Mouse (Mus musculus): ENCODE data around the gene Tenm3. TPM values are rescaled to one million over a fixed set of nuclear protein-coding genes. Genes with fewer than 3 reads are reported as not detected.
A peak's percentile ranks its signal among the peaks of the same experiment; 100 is the strongest.

The Tenm3 gene
- polyA plus RNA-seq, 1 experiment from 2014 or later, result 23.4 TPM

DNA sequence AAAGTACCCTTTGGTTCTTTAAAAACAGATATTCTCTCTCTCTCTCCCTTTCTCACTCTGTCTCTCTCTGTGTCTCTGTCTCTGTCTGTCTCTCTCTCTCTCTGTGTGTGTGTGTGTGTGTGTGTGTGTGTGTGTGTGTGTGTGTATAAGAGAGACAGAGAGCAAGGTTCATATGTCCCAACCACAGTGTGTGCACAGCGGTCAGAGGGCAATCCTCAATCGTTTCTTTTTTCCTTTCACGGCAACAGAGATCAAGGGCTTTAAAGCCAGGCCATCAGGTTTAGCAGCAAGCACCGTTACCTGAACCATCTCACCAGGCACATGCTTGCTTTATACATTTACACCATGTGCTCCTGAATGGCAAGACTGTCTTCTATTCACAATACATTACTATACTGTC lies 110.7 kb downstream of the Tenm3 start:
- no peak for ATAC-seq (replicated peaks)
- H3K9me3 ChIP-seq, result no peaks in the 10 kb centered on the region
- no peak overlapping the region for H3K9ac ChIP-seq (replicated peaks)
- H3K27ac ChIP-seq (replicated peaks), result no peak overlapping the region
- no peak overlapping the region for H3K4me3 ChIP-seq
- 88% methylated on average over 4 of the region's 4 CpGs for WGBS
- H3K4me2 ChIP-seq (replicated peaks), result no peak overlapping the region
- H3K36me3 ChIP-seq, result no peaks in the 10 kb centered on the region
- H3K4me1 ChIP-seq, result no peaks in the 10 kb centered on the region
- H3K27me3 ChIP-seq, result no peaks in the 10 kb centered on the region

DNA sequence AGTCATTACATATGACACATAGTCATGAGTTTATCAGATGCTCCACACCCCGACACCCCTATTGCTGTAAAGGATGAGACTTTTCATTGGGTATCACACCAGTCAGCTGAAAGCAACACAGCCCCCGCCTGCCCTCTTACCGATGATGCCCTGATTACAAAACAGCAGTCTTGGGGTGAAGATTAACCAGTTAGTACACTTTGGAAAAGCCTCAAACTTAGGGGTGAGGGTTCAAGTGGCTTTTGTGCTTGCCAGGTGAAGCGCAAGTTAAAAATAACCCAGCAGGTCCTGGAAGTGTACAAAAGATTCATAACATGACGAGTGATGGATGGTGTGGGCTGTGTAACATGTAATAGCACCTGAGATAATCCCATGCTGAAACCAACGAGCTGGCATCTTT lies 113.0 kb downstream of the Tenm3 start:
- Histone ChIP-seq H3K27ac (replicated peaks) (no peak overlapping the region), H3K4me2 (replicated peaks) (no peak overlapping the region), H3K9ac (replicated peaks) (no peak overlapping the region), H3K9me3 (no peaks in the 10 kb centered on the region), H3K36me3 (no peaks in the 10 kb centered on the region), H3K4me3 (no peak overlapping the region), H3K4me1 (no peaks in the 10 kb centered on the region), H3K27me3 (no peaks in the 10 kb centered on the region)
- WGBS, result 69% methylated on average over 6 of the region's 6 CpGs
- ATAC-seq (replicated peaks), result no peak

DNA sequence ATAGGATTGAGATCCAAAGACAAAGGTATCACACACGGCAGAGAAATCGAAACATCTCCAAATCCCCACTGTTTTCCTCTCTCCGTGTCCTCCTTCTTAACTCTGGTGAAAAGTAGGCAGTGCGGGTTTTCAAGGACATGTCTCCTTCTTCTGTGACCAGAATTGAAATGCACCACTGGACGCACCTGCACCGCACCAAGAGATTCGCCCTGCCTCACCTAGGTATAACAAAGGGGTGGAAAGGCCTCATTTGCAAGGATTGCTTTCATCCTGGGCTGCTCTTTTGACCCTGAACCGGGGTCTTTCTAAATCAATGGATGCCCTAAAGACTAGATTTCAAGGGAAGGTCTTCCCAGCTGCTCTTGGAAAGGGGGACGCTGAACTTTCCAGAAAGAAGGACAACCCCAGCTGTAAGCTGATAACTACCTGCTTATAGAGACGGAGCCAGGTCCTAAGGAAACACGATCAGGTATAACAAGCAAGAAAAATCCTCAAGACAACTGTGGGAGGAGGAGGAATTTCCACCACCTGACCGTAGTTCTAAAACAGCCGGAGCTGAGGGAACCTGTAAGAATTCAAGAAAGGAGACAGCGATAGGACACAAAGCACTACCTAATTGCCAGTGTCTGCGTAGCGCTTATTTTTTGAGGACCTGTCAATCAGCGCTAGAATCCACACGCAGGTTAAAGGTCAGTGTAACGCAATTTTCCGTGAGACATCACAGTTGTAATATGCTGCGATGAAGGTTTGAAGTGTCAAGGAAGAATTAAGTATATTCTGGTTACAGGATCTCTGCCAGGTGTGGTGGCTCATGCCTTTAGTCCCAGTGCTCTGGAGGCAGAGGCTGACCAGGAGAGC lies 114.7 kb downstream of the Tenm3 start:
- H3K27me3 ChIP-seq, result no peaks in the 10 kb centered on the region
- H3K4me2 ChIP-seq (replicated peaks), result no peak overlapping the region
- WGBS, result 85% methylated on average over 21 of the region's 21 CpGs
- no peaks in the 10 kb centered on the region for H3K36me3 ChIP-seq
- no peaks in the 10 kb centered on the region for H3K9me3 ChIP-seq
- no peak overlapping the region for H3K9ac ChIP-seq (replicated peaks)
- no peak overlapping the region for H3K4me3 ChIP-seq
- no peak for ATAC-seq (replicated peaks)
- H3K4me1 ChIP-seq, result no peaks in the 10 kb centered on the region
- H3K27ac ChIP-seq (replicated peaks), result no peak overlapping the region

DNA sequence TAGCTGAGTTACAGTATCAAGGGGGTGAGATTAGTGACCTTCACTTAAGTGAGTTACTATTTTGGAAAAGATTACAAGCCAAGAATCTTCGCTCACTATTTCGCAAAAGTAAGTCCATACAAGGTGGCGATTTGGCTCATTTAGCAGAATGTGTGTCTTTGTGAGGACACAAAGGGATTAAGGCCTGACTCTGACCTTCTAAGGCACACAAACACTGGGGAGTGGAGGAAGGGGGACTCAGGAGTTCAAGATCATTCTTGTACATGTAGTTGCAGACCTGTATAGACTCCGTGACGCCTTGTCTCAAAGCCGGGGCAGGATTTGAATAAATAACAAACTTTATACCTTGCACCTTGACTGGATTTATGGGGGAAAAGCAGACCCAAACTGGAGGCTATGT lies 115.7 kb downstream of the Tenm3 start:
- Histone ChIP-seq H3K36me3 (no peaks in the 10 kb centered on the region), H3K4me1 (peaks cover 1% of the 10 kb centered on the region), H3K27ac (replicated peaks) (no peak overlapping the region), H3K9me3 (no peaks in the 10 kb centered on the region), H3K27me3 (no peaks in the 10 kb centered on the region), H3K4me2 (replicated peaks) (no peak overlapping the region), H3K9ac (replicated peaks) (no peak overlapping the region), H3K4me3 (no peak overlapping the region)
- ATAC-seq (replicated peaks), result no peak
- WGBS, result 91% methylated on average over 6 of the region's 6 CpGs

DNA sequence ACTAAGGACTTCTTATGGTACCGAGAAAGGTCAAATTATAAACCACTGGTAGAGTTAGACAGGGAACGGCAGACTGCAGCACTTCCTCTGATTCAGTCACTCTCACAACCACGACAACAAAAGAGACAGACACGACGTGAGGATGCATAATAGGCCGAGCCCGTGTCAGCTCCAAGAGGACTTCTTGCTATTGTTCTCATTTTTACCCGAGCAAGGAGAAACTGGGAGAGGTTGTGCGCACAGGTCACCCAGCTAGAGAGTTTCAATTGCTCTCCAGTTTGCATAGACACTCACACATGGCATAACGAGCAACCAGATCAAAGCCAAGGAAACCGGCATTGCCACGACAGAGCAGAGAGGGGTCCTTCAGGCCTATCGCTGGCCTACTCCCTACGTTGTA lies 121.0 kb downstream of the Tenm3 start:
- Histone ChIP-seq H3K4me1 (peaks cover 6% of the 10 kb centered on the region), H3K4me3 (no peak overlapping the region), H3K9ac (replicated peaks) (no peak overlapping the region; the same call in 1 of the 2 replicates), H3K4me2 (replicated peaks) (no peak overlapping the region), H3K36me3 (no peaks in the 10 kb centered on the region), H3K9me3 (no peaks in the 10 kb centered on the region), H3K27ac (replicated peaks) (no peak overlapping the region), H3K27me3 (no peaks in the 10 kb centered on the region)
- WGBS, result 27% methylated on average over 14 of the region's 14 CpGs
- no peak for ATAC-seq (replicated peaks)

DNA sequence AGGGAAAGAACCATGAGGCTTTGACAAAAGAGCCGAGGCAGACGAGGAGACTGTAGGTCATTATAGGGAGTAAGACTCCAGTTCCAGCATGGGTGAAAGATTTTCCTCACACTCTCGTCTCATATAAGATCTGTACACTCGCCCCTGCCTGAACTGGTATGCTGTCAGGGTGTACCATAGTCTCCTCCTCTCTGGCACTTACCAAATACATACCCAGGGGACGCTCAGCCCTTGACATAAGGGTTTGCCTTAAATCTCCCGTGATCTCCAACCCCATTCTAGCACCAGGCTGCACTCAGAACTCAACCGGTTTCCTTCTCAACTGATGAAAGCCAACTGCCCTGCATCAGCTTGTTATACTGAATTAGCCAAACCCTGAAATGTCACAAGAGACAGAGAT lies 121.4 kb downstream of the Tenm3 start:
- H3K27ac ChIP-seq (replicated peaks), result no peak overlapping the region
- WGBS, result 81% methylated on average over 7 of the region's 7 CpGs
- no peak overlapping the region for H3K9ac ChIP-seq (replicated peaks)
- no peak overlapping the region for H3K4me2 ChIP-seq (replicated peaks)
- ATAC-seq (replicated peaks), result no peak
- H3K36me3 ChIP-seq, result no peaks in the 10 kb centered on the region
- H3K9me3 ChIP-seq, result no peaks in the 10 kb centered on the region
- H3K27me3 ChIP-seq, result no peaks in the 10 kb centered on the region
- H3K4me1 ChIP-seq, result peaks cover 6% of the 10 kb centered on the region
- no peak overlapping the region for H3K4me3 ChIP-seq

DNA sequence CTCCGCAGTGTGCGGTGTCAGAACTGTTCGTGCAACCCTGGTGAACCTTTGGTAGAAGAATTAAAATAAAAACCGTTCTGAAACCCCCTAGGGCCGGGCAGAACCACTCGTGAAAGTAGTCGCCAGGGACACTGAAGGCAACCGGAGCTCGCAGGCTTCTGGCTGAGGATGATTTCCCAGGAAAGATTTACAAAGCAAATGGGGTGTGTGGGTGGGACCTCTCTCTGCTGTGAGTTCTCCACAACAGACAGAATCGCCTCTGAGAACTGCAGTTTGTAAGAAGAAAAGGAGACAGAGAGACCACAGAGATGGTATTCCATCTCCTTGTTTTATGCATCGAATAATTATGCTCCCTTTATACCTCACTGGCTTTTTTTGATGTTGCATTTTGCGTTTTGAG lies 122.4 kb downstream of the Tenm3 start:
- Histone ChIP-seq H3K4me3 (no peak overlapping the region), H3K27ac (replicated peaks) (no peak overlapping the region), H3K36me3 (no peaks in the 10 kb centered on the region), H3K9me3 (no peaks in the 10 kb centered on the region), H3K27me3 (no peaks in the 10 kb centered on the region), H3K4me1 (peaks cover 6% of the 10 kb centered on the region), H3K9ac (replicated peaks) (no peak overlapping the region), H3K4me2 (replicated peaks) (no peak overlapping the region)
- WGBS, result 95% methylated on average over 12 of the region's 12 CpGs
- ATAC-seq (replicated peaks), result no peak

DNA sequence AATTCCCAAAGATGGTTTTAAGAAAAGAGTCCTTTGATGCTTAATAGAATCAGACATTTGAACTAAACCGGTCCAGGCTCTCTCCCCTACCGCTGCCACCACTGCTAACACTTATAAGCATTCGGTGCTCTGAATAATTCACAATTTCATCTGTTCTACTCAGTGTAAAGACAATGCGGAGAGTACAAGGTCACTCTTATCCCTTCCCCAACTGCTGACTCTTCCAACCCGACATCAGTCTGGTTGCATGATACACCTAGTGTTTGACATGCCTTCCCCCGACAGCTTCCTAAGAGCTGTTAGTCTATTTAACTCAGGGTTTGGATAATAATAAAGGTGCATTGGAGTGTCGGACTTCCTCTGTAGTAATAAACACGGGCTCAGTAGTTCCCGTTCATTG lies 128.1 kb downstream of the Tenm3 start:
- ATAC-seq (replicated peaks), result no peak
- no peaks in the 10 kb centered on the region for H3K36me3 ChIP-seq
- WGBS, result 82% methylated on average over 9 of the region's 9 CpGs

DNA sequence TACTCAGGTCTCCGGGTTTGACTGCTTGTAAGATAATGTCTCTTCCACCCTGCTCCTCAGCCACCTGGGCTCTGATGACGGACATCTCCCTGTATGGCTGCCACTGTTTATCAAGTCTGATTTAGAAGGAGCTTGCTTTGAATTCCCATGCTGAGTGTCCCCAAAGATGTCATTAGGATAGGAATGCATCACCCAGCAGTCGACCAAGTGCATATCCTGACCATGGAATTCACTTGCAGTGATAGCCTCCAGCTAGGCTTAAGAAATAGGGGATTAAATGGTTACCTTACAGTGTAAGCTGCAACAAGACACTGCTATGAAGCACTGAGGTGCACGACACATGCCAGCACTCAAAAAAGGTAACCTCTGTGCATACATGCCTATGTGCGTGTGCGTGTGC lies 137.1 kb downstream of the Tenm3 start:
- Histone ChIP-seq H3K4me2 (replicated peaks) (no peak overlapping the region), H3K4me1 (no peaks in the 10 kb centered on the region; the same call in 1 of the 2 replicates), H3K36me3 (no peaks in the 10 kb centered on the region), H3K9ac (replicated peaks) (no peak overlapping the region), H3K27ac (replicated peaks) (no peak overlapping the region), H3K4me3 (no peak overlapping the region), H3K9me3 (0 out of 2 replicates have a peak, but pooled peaks cover 5% of the 10 kb centered on the region), H3K27me3 (no peaks in the 10 kb centered on the region)
- ATAC-seq (replicated peaks), result no peak
- WGBS, result 91% methylated on average over 6 of the region's 6 CpGs

More for the DNA sequence above, 128.1 kb downstream of the Tenm3 start:
- Histone ChIP-seq H3K27ac (replicated peaks) (no peak overlapping the region), H3K4me1 (no peaks in the 10 kb centered on the region), H3K4me3 (no peak overlapping the region), H3K9me3 (0 out of 2 replicates have a peak, but pooled peaks cover 5% of the 10 kb centered on the region), H3K4me2 (replicated peaks) (no peak overlapping the region), H3K27me3 (no peaks in the 10 kb centered on the region), H3K9ac (replicated peaks) (no peak overlapping the region)

DNA sequence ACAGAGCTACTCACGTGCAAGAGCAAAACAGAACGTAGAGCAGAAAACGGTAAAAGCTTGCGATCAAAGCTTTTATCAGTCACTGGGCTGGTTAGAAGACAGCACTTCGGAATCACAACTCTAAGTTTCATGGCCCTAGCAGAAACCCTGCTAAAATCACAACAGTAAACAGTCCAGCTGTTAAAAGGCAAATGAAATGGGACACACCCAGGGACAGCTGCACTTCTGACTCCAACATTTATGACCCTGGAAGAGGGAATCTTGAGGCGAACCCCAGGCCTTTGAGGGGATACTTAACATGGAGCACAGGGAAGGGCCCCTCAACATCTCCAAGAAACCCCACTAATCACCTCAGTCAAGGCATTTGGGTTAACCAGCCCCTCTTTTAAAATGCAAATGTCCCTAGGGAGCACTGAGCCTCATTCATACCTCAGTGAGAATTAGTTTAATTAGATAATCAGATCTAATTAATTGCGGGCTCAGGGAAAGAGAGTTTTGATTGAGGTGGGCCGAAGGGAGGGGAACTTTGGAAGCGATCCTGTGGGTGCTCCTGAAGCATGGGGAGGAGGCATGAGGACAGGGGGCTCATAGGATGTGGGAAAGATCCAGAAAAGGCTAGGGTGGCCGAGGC lies 138.8 kb downstream of the Tenm3 start:
- H3K9ac ChIP-seq (replicated peaks), result no peak overlapping the region
- H3K36me3 ChIP-seq, result no peaks in the 10 kb centered on the region
- H3K4me1 ChIP-seq, result no peaks in the 10 kb centered on the region; the same call in 1 of the 2 replicates
- no peak overlapping the region for H3K4me2 ChIP-seq (replicated peaks)
- H3K27ac ChIP-seq (replicated peaks), result no peak overlapping the region
- H3K27me3 ChIP-seq, result no peaks in the 10 kb centered on the region
- no peak overlapping the region for H3K4me3 ChIP-seq
- H3K9me3 ChIP-seq, result no peaks in the 10 kb centered on the region
- ATAC-seq (replicated peaks), result no peak
- WGBS, result 57% methylated on average over 10 of the region's 10 CpGs

DNA sequence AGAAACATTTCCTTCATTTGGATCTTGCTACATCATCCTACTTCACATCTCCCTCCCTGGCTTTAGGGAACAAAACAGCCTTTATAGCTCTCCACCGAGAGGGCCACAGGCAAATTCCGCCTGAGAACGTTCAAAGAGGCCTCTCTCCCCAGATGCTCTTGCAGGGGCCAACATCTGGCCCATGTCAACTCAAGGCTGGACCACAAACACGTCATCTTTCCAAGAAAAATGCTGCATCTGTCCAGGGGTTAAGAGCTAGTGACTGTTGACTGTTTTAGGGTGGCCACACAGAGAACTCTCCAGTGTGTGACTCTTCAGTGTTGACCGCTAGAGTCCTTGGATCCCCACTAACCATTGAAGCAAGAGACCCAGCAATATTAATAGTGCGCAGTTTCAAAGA lies 139.3 kb downstream of the Tenm3 start:
- Histone ChIP-seq H3K4me2 (replicated peaks) (no peak overlapping the region), H3K36me3 (no peaks in the 10 kb centered on the region), H3K4me3 (no peak overlapping the region), H3K27me3 (no peaks in the 10 kb centered on the region), H3K9ac (replicated peaks) (no peak overlapping the region), H3K27ac (replicated peaks) (no peak overlapping the region), H3K9me3 (no peaks in the 10 kb centered on the region), H3K4me1 (no peaks in the 10 kb centered on the region; the same call in 1 of the 2 replicates)
- 80% methylated on average over 6 of the region's 6 CpGs for WGBS
- ATAC-seq (replicated peaks), result no peak

DNA sequence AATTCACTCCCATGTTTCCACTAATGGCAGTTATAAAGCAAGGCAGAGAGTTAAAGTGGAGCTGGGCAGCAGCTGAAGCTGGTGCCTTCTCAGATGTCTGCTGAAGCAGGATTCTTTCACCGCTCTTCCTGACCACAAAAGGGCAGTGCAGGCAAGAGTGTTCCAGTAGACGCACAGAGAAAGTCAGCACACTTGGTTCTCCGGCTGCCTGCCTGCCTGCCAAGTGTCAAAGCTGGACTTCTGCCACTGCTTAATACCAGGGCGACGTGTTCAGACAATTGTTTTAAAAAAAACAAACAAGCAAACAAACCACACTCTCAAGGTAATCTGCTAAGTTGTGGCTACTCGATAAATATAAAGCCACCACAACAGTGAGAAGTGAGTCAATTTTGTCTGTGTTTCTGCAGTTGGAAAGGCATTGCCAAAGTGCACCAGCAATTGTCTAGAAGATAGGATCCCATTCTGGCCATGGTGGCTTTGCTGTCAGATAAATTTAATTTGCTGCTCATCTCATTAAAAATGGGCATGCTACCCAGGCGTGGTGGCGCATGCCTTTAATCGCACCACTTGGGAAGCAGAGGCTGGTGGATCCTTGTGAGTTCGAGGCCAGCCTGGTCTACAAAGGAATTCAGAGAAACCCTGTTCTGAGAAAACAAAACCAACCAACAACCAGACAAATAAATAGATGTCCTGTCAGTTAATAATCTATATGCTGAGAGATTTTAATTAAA lies 152.9 kb downstream of the Tenm3 start:
- peak; percentile 58; the same call in 1 of the 2 replicates for ATAC-seq (replicated peaks)
- Histone ChIP-seq H3K27me3 (no peaks in the 10 kb centered on the region), H3K4me3 (no peak overlapping the region), H3K9ac (replicated peaks) (no peak overlapping the region), H3K36me3 (no peaks in the 10 kb centered on the region), H3K9me3 (no peaks in the 10 kb centered on the region), H3K4me2 (replicated peaks) (no peak overlapping the region), H3K4me1 (0 out of 2 replicates have a peak, but pooled peaks cover 4% of the 10 kb centered on the region), H3K27ac (replicated peaks) (no peak overlapping the region)
- WGBS, result 45% methylated on average over 10 of the region's 10 CpGs
